Mouse (Mus musculus): ENCODE data around the gene D2hgdh. TPM values are rescaled to one million over a fixed set of nuclear protein-coding genes. Genes with fewer than 3 reads are reported as not detected.

D2hgdh gene
- total RNA-seq, 1 experiment: 11.0 TPM

- Histone ChIP-seq H3K9ac (ENCODE audit: insufficient read depth, low read depth, low read length, poor library complexity, severe bottlenecking) (peak overlapping the region; percentile 98), H3K4me3 (ENCODE audit: insufficient read depth in 1 of 2, low read depth in 1 of 2, low read length in 2 of 2, poor library complexity in 1 of 2, severe bottlenecking in 1 of 2) (peak overlapping the region; percentile 80 to 99), H3K9me3 (ENCODE audit: control insufficient read depth, insufficient read depth, low read depth, low read length) (no peaks in the 10 kb centered on the region), H3K4me1 (ENCODE audit: control insufficient read depth in 2 of 2, insufficient read depth in 2 of 2, low read length in 2 of 2, poor library complexity in 1 of 2) (peaks cover 3 to 6% of the 10 kb centered on the region in 2 experiments; a peak in 2 of 4 replicates), H3K36me3 (ENCODE audit: control insufficient read depth, insufficient read depth, low read length, poor library complexity, severe bottlenecking) (peaks cover 25% of the 10 kb centered on the region), H3K27ac (ENCODE audit: insufficient read depth, low read depth, low read length, poor library complexity, severe bottlenecking) (peak overlapping the region; percentile 91; the same call in 1 of the 2 replicates)
- no peak for TF ChIP-seq MAFK (IDR thresholded peaks at IDR 0.05; ENCODE audit: insufficient read depth, low read depth, low read length)
- TF ChIP-seq CHD2 (IDR thresholded peaks at IDR 0.05; ENCODE audit: low read depth, low read length): no peak
- TF ChIP-seq ZC3H11A (IDR thresholded peaks at IDR 0.05; ENCODE audit: borderline replicate concordance, low read depth, low read length): no peak
- TF ChIP-seq HCFC1 (IDR thresholded peaks at IDR 0.05; ENCODE audit: borderline replicate concordance, insufficient read depth, low read length): no peak
- no peak for TF ChIP-seq ZNF384 (IDR thresholded peaks at IDR 0.05; ENCODE audit: low read depth, low read length)
- in situ Hi-C loops (cut with MboI; ENCODE audit: low sequenced_read_pairs in 2 of 2, unreplicated experiment in 2 of 2): no loop called here
- no peak for DNase-seq (ENCODE audit: low read depth, low spot score)
These were observed 23.8 kb upstream of the D2hgdh start for GRCm38 (mm10) chr1:93800670-93801503.

GRCm38 (mm10) chr1:93801741-93802238 lies 22.9 kb upstream of the D2hgdh start, which contains the start of gene Dtymk:
Gene Dtymk (minus strand): TSS chr1:93801934.
- H3K36me3 ChIP-seq (ENCODE audit: control insufficient read depth, insufficient read depth, low read length, poor library complexity, severe bottlenecking): peaks cover 28% of the 10 kb centered on the region
- peak; percentile 87 for DNase-seq (ENCODE audit: low read depth, low spot score)
- TF ChIP-seq HCFC1 (IDR thresholded peaks at IDR 0.05; ENCODE audit: borderline replicate concordance, insufficient read depth, low read length): peak; percentile 61; the same call in 1 of the 2 replicates
- no peak for TF ChIP-seq MAFK (IDR thresholded peaks at IDR 0.05; ENCODE audit: insufficient read depth, low read depth, low read length)
- no peak for TF ChIP-seq ZC3H11A (IDR thresholded peaks at IDR 0.05; ENCODE audit: borderline replicate concordance, low read depth, low read length)
- no peak for TF ChIP-seq ZNF384 (IDR thresholded peaks at IDR 0.05; ENCODE audit: low read depth, low read length)
- TF ChIP-seq CHD2 (IDR thresholded peaks at IDR 0.05; ENCODE audit: low read depth, low read length): no peak; the same call in 1 of the 2 replicates
- in situ Hi-C loops (cut with MboI; ENCODE audit: low sequenced_read_pairs in 2 of 2, unreplicated experiment in 2 of 2): no loop called here
- H3K27ac ChIP-seq (ENCODE audit: insufficient read depth, low read depth, low read length, poor library complexity, severe bottlenecking): peak within 1 kb of the TSS; percentile 91
- H3K4me3 ChIP-seq (ENCODE audit: insufficient read depth in 1 of 2, low read depth in 1 of 2, low read length in 2 of 2, poor library complexity in 1 of 2, severe bottlenecking in 1 of 2): peak within 1 kb of the TSS; percentile 80 to 99
- peaks cover 3 to 6% of the 10 kb centered on the region in 2 experiments; a peak in 2 of 4 replicates for H3K4me1 ChIP-seq (ENCODE audit: control insufficient read depth in 2 of 2, insufficient read depth in 2 of 2, low read length in 2 of 2, poor library complexity in 1 of 2)
- H3K9ac ChIP-seq (ENCODE audit: insufficient read depth, low read depth, low read length, poor library complexity, severe bottlenecking): peak within 1 kb of the TSS; percentile 98
- H3K9me3 ChIP-seq (ENCODE audit: control insufficient read depth, insufficient read depth, low read depth, low read length): no peaks in the 10 kb centered on the region

DNA sequence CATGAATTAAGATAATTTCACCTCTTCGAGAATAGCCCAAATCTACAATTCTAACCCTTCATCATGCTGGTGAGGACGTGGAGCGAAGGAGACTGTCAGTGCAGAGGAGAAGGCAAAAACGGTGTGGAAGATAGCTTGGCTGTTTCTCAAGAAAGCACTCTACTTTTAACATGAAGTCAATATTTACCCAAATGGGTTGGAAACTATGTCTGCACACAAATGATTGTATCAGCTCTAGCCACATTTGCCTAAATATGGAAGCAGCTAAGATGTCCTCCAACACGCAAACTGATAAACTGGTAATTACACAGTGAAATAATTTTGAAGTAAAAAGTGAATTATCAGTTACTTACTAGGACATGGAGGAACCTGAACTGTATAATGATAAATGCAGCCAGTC lies 21.9 kb upstream of the D2hgdh start:
- Histone ChIP-seq H3K9ac (ENCODE audit: insufficient read depth, low read depth, low read length, poor library complexity, severe bottlenecking) (no peak overlapping the region), H3K4me3 (ENCODE audit: insufficient read depth in 1 of 2, low read depth in 1 of 2, low read length in 2 of 2, poor library complexity in 1 of 2, severe bottlenecking in 1 of 2) (peak overlapping the region in 1 of 2 experiments; percentile 80; a peak in 2 of 4 replicates), H3K27ac (ENCODE audit: insufficient read depth, low read depth, low read length, poor library complexity, severe bottlenecking) (no peak overlapping the region), H3K4me1 (ENCODE audit: control insufficient read depth in 2 of 2, insufficient read depth in 2 of 2, low read length in 2 of 2, poor library complexity in 1 of 2) (peaks cover 3 to 6% of the 10 kb centered on the region in 2 experiments; a peak in 2 of 4 replicates), H3K36me3 (ENCODE audit: control insufficient read depth, insufficient read depth, low read length, poor library complexity, severe bottlenecking) (peaks cover 28% of the 10 kb centered on the region), H3K9me3 (ENCODE audit: control insufficient read depth, insufficient read depth, low read depth, low read length) (no peaks in the 10 kb centered on the region)
- DNase-seq (ENCODE audit: low read depth, low spot score): no peak
- TF ChIP-seq HCFC1 (IDR thresholded peaks at IDR 0.05; ENCODE audit: borderline replicate concordance, insufficient read depth, low read length): no peak
- in situ Hi-C loops (cut with MboI; ENCODE audit: low sequenced_read_pairs in 2 of 2, unreplicated experiment in 2 of 2): no loop called here

- peaks cover 26% of the 10 kb centered on the region for H3K36me3 ChIP-seq (ENCODE audit: control insufficient read depth, insufficient read depth, low read length, poor library complexity, severe bottlenecking)
- in situ Hi-C loops (cut with MboI; ENCODE audit: low sequenced_read_pairs in 2 of 2, unreplicated experiment in 2 of 2): no loop called here
These were observed 20.9 kb upstream of the D2hgdh start, which contains the start of gene Ing5 for GRCm38 (mm10) chr1:93803556-93804507. Gene Ing5 (plus strand): TSS chr1:93803965.

More at GRCm38 (mm10) chr1:93803556-93804507, 20.9 kb upstream of the D2hgdh start, which contains the start of gene Ing5:
- peak; percentile 93 for DNase-seq (ENCODE audit: low read depth, low spot score)
- Histone ChIP-seq H3K9ac (ENCODE audit: insufficient read depth, low read depth, low read length, poor library complexity, severe bottlenecking) (peak within 1 kb of the TSS; percentile 98), H3K27ac (ENCODE audit: insufficient read depth, low read depth, low read length, poor library complexity, severe bottlenecking) (peak within 1 kb of the TSS; percentile 98), H3K9me3 (ENCODE audit: control insufficient read depth, insufficient read depth, low read depth, low read length) (no peaks in the 10 kb centered on the region), H3K4me3 (ENCODE audit: insufficient read depth in 1 of 2, low read depth in 1 of 2, low read length in 2 of 2, poor library complexity in 1 of 2, severe bottlenecking in 1 of 2) (peak within 1 kb of the TSS; percentile 80 to 83), H3K4me1 (ENCODE audit: control insufficient read depth in 2 of 2, insufficient read depth in 2 of 2, low read length in 2 of 2, poor library complexity in 1 of 2) (peaks cover 3 to 6% of the 10 kb centered on the region in 2 experiments; a peak in 2 of 4 replicates)
- no peak for TF ChIP-seq CHD2 (IDR thresholded peaks at IDR 0.05; ENCODE audit: low read depth, low read length)
- TF ChIP-seq HCFC1 (IDR thresholded peaks at IDR 0.05; ENCODE audit: borderline replicate concordance, insufficient read depth, low read length): peak; percentile 58; the same call in 1 of the 2 replicates
